12 mouse cellular contexts compared by ENCODE assay signal in the genomic region with DNA sequence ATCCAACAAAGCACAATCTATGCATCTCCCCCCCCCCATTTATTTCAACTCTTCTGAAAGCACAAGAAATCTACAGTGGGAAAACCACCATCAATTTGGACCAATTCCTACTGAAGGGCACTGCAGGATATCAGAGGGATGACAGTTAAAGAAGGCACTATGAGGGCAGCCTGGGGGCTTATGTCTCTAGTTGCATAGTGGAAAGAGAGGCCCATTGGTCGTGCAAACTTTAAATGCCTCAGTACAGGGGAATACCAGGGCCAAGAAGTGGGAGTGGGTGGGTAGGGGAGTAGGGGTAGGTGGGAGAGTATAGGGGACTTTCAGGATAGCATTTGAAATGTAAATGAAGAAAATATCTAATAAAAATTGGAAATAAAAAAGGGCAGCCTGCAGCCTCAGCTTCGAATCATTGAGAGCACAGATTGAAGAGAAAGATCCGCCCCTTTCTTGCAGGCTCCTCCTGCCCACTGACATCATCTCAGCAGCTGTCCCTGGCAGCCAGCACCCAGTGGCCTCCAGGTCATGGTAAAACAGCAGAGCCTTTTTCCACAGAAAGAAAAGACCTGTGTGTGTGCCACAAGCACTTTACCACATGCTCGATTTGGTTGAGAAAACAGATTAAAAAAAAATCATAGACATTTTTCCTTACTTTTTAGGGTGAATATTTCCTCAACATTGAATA.
DNase-seq lines count a peak whose midpoint lies in the region; ATAC-seq and TF ChIP-seq lines count a peak whose summit lies in the region.
"Had no signal": no experiment of that assay in that cellular context is flagged by ENCODE, and none has a peak within 500 bp of the region (broad histone marks: within the 10 kb centered on the region; RNA-seq: fewer than 3 reads in every experiment).

No protein-coding gene starts in this region.

- H3K27me3 ChIP-seq in forebrain, postnatal 0 days (ENCODE audit: insufficient read depth, low read length): no peaks in the 10 kb centered on the region
- no peaks in the 10 kb centered on the region for H3K27me3 ChIP-seq in liver, embryonic 11.5 days (replicated peaks; ENCODE audit: control insufficient read depth, insufficient read depth, low read length)
- H3K27me3 ChIP-seq: embryonic facial prominence, embryonic 15.5 days; heart, embryonic 13.5 days; limb, embryonic 13.5 days had no signal

- DNase-seq in layer of hippocampus, adult 11-12 months (ENCODE audit: low spot score): peak; percentile 11
- DNase-seq in layer of hippocampus, adult 9-10 months (ENCODE audit: low spot score): no peak
- DNase-seq in 3T3-L1 (ENCODE audit: low read depth, low spot score): peak; percentile 50
- peak; percentile 23 for DNase-seq in adrenal gland, adult 8-10 months
- DNase-seq in forebrain, postnatal 0 days: peak; percentile 2
- DNase-seq in ovary, postnatal 10 days (ENCODE audit: low spot score): no peak
- DNase-seq in liver, embryonic 11.5 days (ENCODE audit: low spot score): no peak

- 49% methylated on average over 4 of the region's 4 CpGs for WGBS in forebrain, postnatal 0 days
- 56% methylated on average over 4 of the region's 4 CpGs for WGBS in liver, embryonic 11.5 days

- TF ChIP-seq CTCF in forebrain, postnatal 0 days (IDR thresholded peaks at IDR 0.05; ENCODE audit: low read depth): no peak

- H3K27ac ChIP-seq in forebrain, postnatal 0 days (ENCODE audit: low read depth, low read length): no peak overlapping the region
- H3K27ac ChIP-seq in liver, embryonic 11.5 days (ENCODE audit: low read depth, low read length): no peak overlapping the region
- H3K27ac ChIP-seq: embryonic facial prominence, embryonic 15.5 days; heart, embryonic 13.5 days; limb, embryonic 13.5 days had no signal

- no peaks in the 10 kb centered on the region for H3K36me3 ChIP-seq in forebrain, postnatal 0 days (ENCODE audit: insufficient read depth)
- H3K36me3 ChIP-seq in liver, embryonic 11.5 days (ENCODE audit: control insufficient read depth, insufficient read depth, low read length): no peaks in the 10 kb centered on the region
- H3K36me3 ChIP-seq: embryonic facial prominence, embryonic 15.5 days; heart, embryonic 13.5 days; limb, embryonic 13.5 days had no signal

- H3K9ac ChIP-seq in forebrain, postnatal 0 days: no peak overlapping the region
- no peak overlapping the region for H3K9ac ChIP-seq in liver, embryonic 11.5 days (ENCODE audit: low read depth, low read length)
- H3K9ac ChIP-seq: embryonic facial prominence, embryonic 15.5 days; heart, embryonic 13.5 days; limb, embryonic 13.5 days had no signal

- peak; percentile 47; the same call in 1 of the 2 replicates for ATAC-seq in forebrain, postnatal 0 days
- ATAC-seq in cerebellum, adult (ENCODE audit: insufficient number of reproducible peaks, low FRiP score, low TSS enrichment): no peak
- ATAC-seq in liver, embryonic 11.5 days (replicated peaks; ENCODE audit: low FRiP score): no peak
- ATAC-seq: intestine, postnatal 0 days had no signal

- no peaks in the 10 kb centered on the region for H3K9me3 ChIP-seq in forebrain, postnatal 0 days (ENCODE audit: low read length)
- H3K9me3 ChIP-seq in liver, embryonic 11.5 days (ENCODE audit: control insufficient read depth, low read length): no peaks in the 10 kb centered on the region
- H3K9me3 ChIP-seq: embryonic facial prominence, embryonic 15.5 days; heart, embryonic 13.5 days; limb, embryonic 13.5 days had no signal

- no peaks in the 10 kb centered on the region for H3K4me1 ChIP-seq in forebrain, postnatal 0 days (ENCODE audit: insufficient read depth)
- no peaks in the 10 kb centered on the region for H3K4me1 ChIP-seq in liver, embryonic 11.5 days (replicated peaks; ENCODE audit: control insufficient read depth, insufficient read depth, low read length)
- H3K4me1 ChIP-seq: embryonic facial prominence, embryonic 15.5 days; heart, embryonic 13.5 days; limb, embryonic 13.5 days had no signal

- H3K4me2 ChIP-seq in forebrain, postnatal 0 days (ENCODE audit: low read depth): no peak overlapping the region
- H3K4me2 ChIP-seq in liver, embryonic 11.5 days: no peak overlapping the region
- H3K4me2 ChIP-seq: embryonic facial prominence, embryonic 15.5 days; heart, embryonic 13.5 days; limb, embryonic 13.5 days had no signal

- H3K4me3 ChIP-seq in forebrain, postnatal 0 days (ENCODE audit: low read depth, low read length): no peak overlapping the region
- H3K4me3 ChIP-seq in liver, embryonic 11.5 days (ENCODE audit: low read depth, low read length): no peak overlapping the region
- H3K4me3 ChIP-seq: embryonic facial prominence, embryonic 15.5 days; heart, embryonic 13.5 days; limb, embryonic 13.5 days had no signal

Comparison
In these comparisons a context has a peak if more than half of its experiments do, and no peak if none do; other contexts are left out.
1. DNase-seq: peak in layer of hippocampus, adult 11-12 months (single experiment), 3T3-L1 (single experiment), adrenal gland, adult 8-10 months (single experiment) and forebrain, postnatal 0 days (single experiment); none in layer of hippocampus, adult 9-10 months (single experiment), ovary, postnatal 10 days (single experiment) and liver, embryonic 11.5 days (single experiment).